8 mouse cellular contexts compared by ENCODE assay signal in the genomic region with DNA sequence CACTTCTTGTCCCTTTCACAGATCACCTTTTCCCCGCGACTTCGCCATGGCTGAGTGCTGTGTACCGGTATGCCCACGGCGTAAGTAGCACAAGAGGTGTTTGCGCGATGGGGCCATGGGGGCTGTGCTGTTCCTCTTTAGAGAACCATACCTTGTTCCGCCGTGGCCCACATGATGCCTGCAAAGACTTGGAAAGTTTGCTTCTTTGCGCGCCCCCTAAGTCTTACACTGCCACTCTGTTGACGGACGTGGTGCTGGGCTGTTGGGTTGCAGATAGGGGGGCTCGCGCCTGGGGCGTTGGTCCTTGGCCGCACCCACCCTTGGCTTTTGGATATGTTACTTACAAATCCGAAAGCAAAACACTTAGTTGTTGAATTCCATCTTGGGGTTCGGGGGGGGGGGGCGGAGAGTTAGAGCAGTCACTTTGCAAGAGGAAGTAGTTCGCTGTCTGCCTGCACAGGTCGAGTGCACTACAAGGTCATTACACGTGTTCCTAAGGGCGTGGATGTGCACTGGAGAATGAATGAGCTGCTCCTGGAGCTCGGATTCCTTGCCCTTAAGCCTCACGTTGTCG. TPM values are rescaled to one million over a fixed set of nuclear protein-coding genes. Genes with fewer than 3 reads are reported as not detected.
DNase-seq lines count a peak whose midpoint lies in the region; ATAC-seq lines count a peak whose summit lies in the region.

No protein-coding gene starts in this region.

- WGBS in heart, embryonic 11.5 days (ENCODE audit: insufficient replicate concordance), result under 1% methylated on average over 28 of the region's 28 CpGs
- WGBS in hindbrain, embryonic 12.5 days, result under 1% methylated on average over 28 of the region's 28 CpGs
- WGBS in liver, embryonic 16.5 days (ENCODE audit: insufficient replicate concordance), result under 1% methylated on average over 28 of the region's 28 CpGs
- WGBS in stomach, embryonic 15.5 days, result under 1% methylated on average over 28 of the region's 28 CpGs

- peak overlapping the region; percentile 94 for H3K9ac ChIP-seq in heart, embryonic 11.5 days (ENCODE audit: low read depth, low read length)
- H3K9ac ChIP-seq in hindbrain, embryonic 12.5 days, result peak overlapping the region; percentile 89
- peak overlapping the region; percentile 92 for H3K9ac ChIP-seq in liver, embryonic 16.5 days (ENCODE audit: low read depth, low read length)
- H3K9ac ChIP-seq in stomach, embryonic 15.5 days, result peak overlapping the region; percentile 85

- peak overlapping the region; percentile 98 for H3K27ac ChIP-seq in heart, embryonic 11.5 days (ENCODE audit: low read depth, low read length)
- H3K27ac ChIP-seq in hindbrain, embryonic 12.5 days, result peak overlapping the region; percentile 93
- peak overlapping the region; percentile 89 for H3K27ac ChIP-seq in liver, embryonic 16.5 days (ENCODE audit: low read length)
- peak overlapping the region; percentile 99 for H3K27ac ChIP-seq in stomach, embryonic 15.5 days

- peak overlapping the region; percentile 98 for H3K4me3 ChIP-seq in heart, embryonic 11.5 days (ENCODE audit: low read depth, low read length)
- H3K4me3 ChIP-seq in hindbrain, embryonic 12.5 days, result peak overlapping the region; percentile 72
- peak overlapping the region; percentile 94 for H3K4me3 ChIP-seq in liver, embryonic 16.5 days (ENCODE audit: low read depth, low read length)
- H3K4me3 ChIP-seq in stomach, embryonic 15.5 days (replicated peaks), result peak overlapping the region; percentile 99

- H3K4me1 ChIP-seq in heart, embryonic 11.5 days (ENCODE audit: control insufficient read depth, insufficient read depth, low read length), result peaks cover 28% of the 10 kb centered on the region
- H3K4me1 ChIP-seq in hindbrain, embryonic 12.5 days, result peaks cover 22% of the 10 kb centered on the region
- H3K4me1 ChIP-seq in liver, embryonic 16.5 days (ENCODE audit: control insufficient read depth, low read depth, low read length), result peaks cover 31% of the 10 kb centered on the region
- peaks cover 21% of the 10 kb centered on the region for H3K4me1 ChIP-seq in stomach, embryonic 15.5 days

- H3K27me3 ChIP-seq in heart, embryonic 11.5 days (ENCODE audit: control insufficient read depth, insufficient read depth, low read length), result no peaks in the 10 kb centered on the region
- H3K27me3 ChIP-seq in hindbrain, embryonic 12.5 days, result no peaks in the 10 kb centered on the region
- no peaks in the 10 kb centered on the region for H3K27me3 ChIP-seq in liver, embryonic 16.5 days (ENCODE audit: control insufficient read depth, insufficient read depth, low read depth, low read length)
- no peaks in the 10 kb centered on the region for H3K27me3 ChIP-seq in stomach, embryonic 15.5 days (replicated peaks)

- H3K9me3 ChIP-seq in heart, embryonic 11.5 days (replicated peaks; ENCODE audit: control insufficient read depth, low read length), result no peaks in the 10 kb centered on the region
- H3K9me3 ChIP-seq in hindbrain, embryonic 12.5 days (replicated peaks), result no peaks in the 10 kb centered on the region
- H3K9me3 ChIP-seq in liver, embryonic 16.5 days (replicated peaks; ENCODE audit: control insufficient read depth, low read length), result no peaks in the 10 kb centered on the region
- no peaks in the 10 kb centered on the region for H3K9me3 ChIP-seq in stomach, embryonic 15.5 days

- no peak for ATAC-seq in heart, embryonic 11.5 days (replicated peaks; ENCODE audit: insufficient number of reproducible peaks, low FRiP score, low TSS enrichment)
- ATAC-seq in hindbrain, embryonic 12.5 days (ENCODE audit: low FRiP score), result peak; percentile 51
- no peak for ATAC-seq in liver, embryonic 16.5 days (ENCODE audit: low read depth)
- peak; percentile 0; the same call in 1 of the 2 replicates for ATAC-seq in stomach, embryonic 15.5 days (ENCODE audit: insufficient read depth, low FRiP score, low read depth)

- peak overlapping the region; percentile 87 for H3K4me2 ChIP-seq in heart, embryonic 11.5 days
- peak overlapping the region; percentile 75 for H3K4me2 ChIP-seq in hindbrain, embryonic 12.5 days (replicated peaks)
- peak overlapping the region; percentile 71 for H3K4me2 ChIP-seq in liver, embryonic 16.5 days (ENCODE audit: low read depth, low read length)
- peak overlapping the region; percentile 79 for H3K4me2 ChIP-seq in stomach, embryonic 15.5 days

- H3K36me3 ChIP-seq in heart, embryonic 11.5 days (ENCODE audit: control insufficient read depth, insufficient read depth, low read length), result peaks cover 11% of the 10 kb centered on the region
- peaks cover 16% of the 10 kb centered on the region for H3K36me3 ChIP-seq in hindbrain, embryonic 12.5 days
- H3K36me3 ChIP-seq in liver, embryonic 16.5 days (ENCODE audit: control insufficient read depth, insufficient read depth), result peaks cover 11% of the 10 kb centered on the region
- H3K36me3 ChIP-seq in stomach, embryonic 15.5 days, result peaks cover 19% of the 10 kb centered on the region

- no peak for DNase-seq in heart, postnatal 4 days
- peak; percentile 30 for DNase-seq in T-cell, adult 2 months (ENCODE audit: low spot score)
- DNase-seq in urinary bladder, postnatal 36 days (ENCODE audit: low spot score in 2 of 2), result no peak
- no peak for DNase-seq in frontal cortex, adult 2 months (ENCODE audit: extremely low spot score in 1 of 2, low spot score in 1 of 2)

RNA-seq across cellular contexts. Expression of a gene that starts 6.9 kb away (rescaled TPM):
- 434 and 456 TPM in 2 replicates for polyA plus RNA-seq in heart, embryonic 11.5 days (2014; fragmentation: Nextera tagmentation; extraction: Ambion mirVana)
- total RNA-seq in heart, postnatal 4 days (2021), result 100 to 1,000 TPM; 606 to 622 TPM
- 245 and 257 TPM in 2 replicates for polyA plus RNA-seq in hindbrain, embryonic 12.5 days (2016; fragmentation: Nextera tagmentation; extraction: Ambion mirVana)
- 98.4 and 113 TPM in 2 replicates for polyA plus RNA-seq in liver, embryonic 16.5 days (2015; fragmentation: Nextera tagmentation; extraction: Ambion mirVana)
- 264 and 310 TPM in 2 replicates for polyA plus RNA-seq in stomach, embryonic 15.5 days (2015; fragmentation: Nextera tagmentation; extraction: Ambion mirVana)
- 203 and 215 TPM in 2 replicates for polyA plus RNA-seq in frontal cortex, adult 2 months (2012; rRNA removed)

RNA-seq across cellular contexts. Expression of a gene that starts 16.9 kb away (rescaled TPM):
- 38.6 and 44.5 TPM in 2 replicates for polyA plus RNA-seq in heart, embryonic 11.5 days (2014; fragmentation: Nextera tagmentation; extraction: Ambion mirVana)
- total RNA-seq in heart, postnatal 4 days (2021), result 10 to 100 TPM; 16.9 to 25.9 TPM
- polyA plus RNA-seq in hindbrain, embryonic 12.5 days (2016; fragmentation: Nextera tagmentation; extraction: Ambion mirVana), result 18.2 and 22.3 TPM in 2 replicates
- polyA plus RNA-seq in liver, embryonic 16.5 days (2015; fragmentation: Nextera tagmentation; extraction: Ambion mirVana), result 15.8 and 18.4 TPM in 2 replicates
- 42.2 and 48.1 TPM in 2 replicates for polyA plus RNA-seq in stomach, embryonic 15.5 days (2015; fragmentation: Nextera tagmentation; extraction: Ambion mirVana)
- polyA plus RNA-seq in frontal cortex, adult 2 months (2012; rRNA removed), result 29.9 and 31.3 TPM in 2 replicates

Comparison
In these comparisons a context has a peak if more than half of its experiments do, and no peak if none do; other contexts are left out.
1. ATAC-seq: peak in hindbrain, embryonic 12.5 days (single experiment) and stomach, embryonic 15.5 days (single experiment); none in heart, embryonic 11.5 days (single experiment) and liver, embryonic 16.5 days (single experiment).
2. Peak in every context shown above with its lines, with median percentiles within 50 percentile points of each other: H3K27ac ChIP-seq, H3K4me2 ChIP-seq, H3K4me3 ChIP-seq and H3K9ac ChIP-seq.